Mouse (Mus musculus): Measurements from ENCODE around the gene Arxes2. TPM values are rescaled to one million over a fixed set of nuclear protein-coding genes. Genes with fewer than 3 reads are reported as not detected.
"Not testable (repeated sequence)": the region's sequence is repeated elsewhere in the genome, so short reads cannot be mapped to it uniquely, and the experiment has no call there.

Arxes2 gene
- 87.1 and 89.7 TPM in 2 replicates for polyA plus RNA-seq (2016; fragmentation: Nextera tagmentation; extraction: Ambion mirVana)

- H3K4me1 ChIP-seq (replicated peaks); H3K27ac ChIP-seq (ENCODE audit: poor library complexity, severe bottlenecking); H3K9ac ChIP-seq; H3K36me3 ChIP-seq; H3K9me3 ChIP-seq (replicated peaks); H3K27me3 ChIP-seq (replicated peaks): not testable (repeated sequence)
- peak within 1 kb of the TSS; percentile 29 for H3K4me3 ChIP-seq
- ATAC-seq (ENCODE audit: insufficient number of reproducible peaks, low FRiP score), result peak; percentile 88
- WGBS, result 9% methylated on average over 14 of the region's 39 CpGs
- peak within 1 kb of the TSS; percentile 55 for H3K4me2 ChIP-seq
Measured at GRCm38 (mm10) chrX:135993664-135994119, at the start of gene Arxes2. Gene Arxes2, plus strand, starts transcription at chrX:135993824.

- WGBS, result 65% methylated on average over 1 of the region's 1 CpGs
- H3K4me1 ChIP-seq (replicated peaks), result no peaks in the 10 kb centered on the region
- no peaks in the 10 kb centered on the region for H3K9me3 ChIP-seq (replicated peaks)
- no peaks in the 10 kb centered on the region for H3K36me3 ChIP-seq
- H3K4me2 ChIP-seq, result no peak overlapping the region
- no peak overlapping the region for H3K4me3 ChIP-seq
- H3K9ac ChIP-seq, result no peak overlapping the region
- H3K27ac ChIP-seq (ENCODE audit: poor library complexity, severe bottlenecking), result no peak overlapping the region
- H3K27me3 ChIP-seq (replicated peaks), result no peaks in the 10 kb centered on the region
- no peak for ATAC-seq (ENCODE audit: insufficient number of reproducible peaks, low FRiP score)
Measured at GRCm38 (mm10) chrX:135948699-135949437, 44.8 kb upstream of the Arxes2 start.

GRCm38 (mm10) chrX:135956988-135957690 is 36.5 kb upstream of the Arxes2 start:
- no peaks in the 10 kb centered on the region for H3K9me3 ChIP-seq (replicated peaks)
- no peak overlapping the region for H3K4me3 ChIP-seq
- no peak overlapping the region for H3K27ac ChIP-seq (ENCODE audit: poor library complexity, severe bottlenecking)
- no peak overlapping the region for H3K9ac ChIP-seq
- H3K27me3 ChIP-seq (replicated peaks), result no peaks in the 10 kb centered on the region
- H3K4me2 ChIP-seq, result no peak overlapping the region
- ATAC-seq (ENCODE audit: insufficient number of reproducible peaks, low FRiP score), result no peak
- H3K36me3 ChIP-seq, result no peaks in the 10 kb centered on the region
- 55% methylated on average over 1 of the region's 1 CpGs for WGBS
- 0 out of 2 replicates have a peak, but pooled peaks cover 5% of the 10 kb centered on the region for H3K4me1 ChIP-seq (replicated peaks)

GRCm38 (mm10) chrX:135957691-135958081 is 35.9 kb upstream of the Arxes2 start:
- H3K9ac ChIP-seq, result no peak overlapping the region
- no peak overlapping the region for H3K27ac ChIP-seq (ENCODE audit: poor library complexity, severe bottlenecking)
- H3K9me3 ChIP-seq (replicated peaks), result no peaks in the 10 kb centered on the region
- no peaks in the 10 kb centered on the region for H3K36me3 ChIP-seq
- H3K27me3 ChIP-seq (replicated peaks), result no peaks in the 10 kb centered on the region
- H3K4me3 ChIP-seq, result no peak overlapping the region
- no peak overlapping the region for H3K4me2 ChIP-seq
- no peak for ATAC-seq (ENCODE audit: insufficient number of reproducible peaks, low FRiP score)
- 0 out of 2 replicates have a peak, but pooled peaks cover 5% of the 10 kb centered on the region for H3K4me1 ChIP-seq (replicated peaks)
- WGBS, result 81% methylated on average over 2 of the region's 2 CpGs

GRCm38 (mm10) chrX:135958589-135959225 is 34.9 kb upstream of the Arxes2 start:
- Histone ChIP-seq H3K4me2 (no peak overlapping the region), H3K36me3 (no peaks in the 10 kb centered on the region), H3K4me1 (replicated peaks) (0 out of 2 replicates have a peak, but pooled peaks cover 5% of the 10 kb centered on the region), H3K9ac (no peak overlapping the region), H3K9me3 (replicated peaks) (no peaks in the 10 kb centered on the region), H3K4me3 (no peak overlapping the region), H3K27ac (ENCODE audit: poor library complexity, severe bottlenecking) (peak overlapping the region; percentile 33; the same call in 1 of the 2 replicates), H3K27me3 (replicated peaks) (no peaks in the 10 kb centered on the region)
- WGBS, result 52% methylated on average over 7 of the region's 7 CpGs
- no peak for ATAC-seq (ENCODE audit: insufficient number of reproducible peaks, low FRiP score)

- ATAC-seq (ENCODE audit: insufficient number of reproducible peaks, low FRiP score), result no peak
- H3K4me3 ChIP-seq, result no peak overlapping the region
- no peak overlapping the region for H3K9ac ChIP-seq
- H3K4me1 ChIP-seq (replicated peaks), result 0 out of 2 replicates have a peak, but pooled peaks cover 5% of the 10 kb centered on the region
- H3K4me2 ChIP-seq, result no peak overlapping the region
- H3K36me3 ChIP-seq, result no peaks in the 10 kb centered on the region
- no peaks in the 10 kb centered on the region for H3K9me3 ChIP-seq (replicated peaks)
- H3K27me3 ChIP-seq (replicated peaks), result no peaks in the 10 kb centered on the region
- peak overlapping the region; percentile 70; the same call in 1 of the 2 replicates for H3K27ac ChIP-seq (ENCODE audit: poor library complexity, severe bottlenecking)
- WGBS, result 32% methylated on average over 4 of the region's 4 CpGs
Measured at GRCm38 (mm10) chrX:135959536-135959935, 34.1 kb upstream of the Arxes2 start.

GRCm38 (mm10) chrX:135962342-135962741 is 31.3 kb upstream of the Arxes2 start:
- Histone ChIP-seq H3K4me2 (no peak overlapping the region), H3K9ac (no peak overlapping the region), H3K4me1 (replicated peaks) (0 out of 2 replicates have a peak, but pooled peaks cover 5% of the 10 kb centered on the region), H3K27me3 (replicated peaks) (no peaks in the 10 kb centered on the region), H3K9me3 (replicated peaks) (no peaks in the 10 kb centered on the region), H3K36me3 (no peaks in the 10 kb centered on the region), H3K4me3 (no peak overlapping the region), H3K27ac (ENCODE audit: poor library complexity, severe bottlenecking) (no peak overlapping the region)
- ATAC-seq (ENCODE audit: insufficient number of reproducible peaks, low FRiP score), result no peak
- 78% methylated on average over 2 of the region's 2 CpGs for WGBS

- no peak for ATAC-seq (ENCODE audit: insufficient number of reproducible peaks, low FRiP score)
- Histone ChIP-seq H3K27me3 (replicated peaks) (no peaks in the 10 kb centered on the region), H3K27ac (ENCODE audit: poor library complexity, severe bottlenecking) (no peak overlapping the region), H3K4me2 (no peak overlapping the region), H3K36me3 (no peaks in the 10 kb centered on the region), H3K4me3 (no peak overlapping the region), H3K9me3 (replicated peaks) (no peaks in the 10 kb centered on the region), H3K9ac (no peak overlapping the region), H3K4me1 (replicated peaks) (no peaks in the 10 kb centered on the region)
- 54% methylated on average over 6 of the region's 6 CpGs for WGBS
Measured at GRCm38 (mm10) chrX:135963130-135963529, 30.5 kb upstream of the Arxes2 start.

- 13% methylated on average over 3 of the region's 3 CpGs for WGBS
- Histone ChIP-seq H3K36me3 (no peaks in the 10 kb centered on the region), H3K27ac (ENCODE audit: poor library complexity, severe bottlenecking) (no peak overlapping the region), H3K9me3 (replicated peaks) (no peaks in the 10 kb centered on the region), H3K27me3 (replicated peaks) (no peaks in the 10 kb centered on the region), H3K4me3 (no peak overlapping the region), H3K9ac (no peak overlapping the region), H3K4me2 (no peak overlapping the region), H3K4me1 (replicated peaks) (no peaks in the 10 kb centered on the region)
- ATAC-seq (ENCODE audit: insufficient number of reproducible peaks, low FRiP score), result no peak
Measured at GRCm38 (mm10) chrX:135963629-135964028, 30.0 kb upstream of the Arxes2 start.

- Histone ChIP-seq H3K9me3 (replicated peaks) (no peaks in the 10 kb centered on the region; the same call in 1 of the 2 replicates), H3K27ac (ENCODE audit: poor library complexity, severe bottlenecking) (no peak overlapping the region), H3K4me1 (replicated peaks) (no peaks in the 10 kb centered on the region), H3K4me3 (no peak overlapping the region), H3K9ac (no peak overlapping the region), H3K4me2 (no peak overlapping the region), H3K27me3 (replicated peaks) (no peaks in the 10 kb centered on the region), H3K36me3 (peaks cover 3% of the 10 kb centered on the region; the same call in 1 of the 2 replicates)
- no peak for ATAC-seq (ENCODE audit: insufficient number of reproducible peaks, low FRiP score)
- WGBS, result 67% methylated on average over 10 of the region's 10 CpGs
Measured at GRCm38 (mm10) chrX:135973597-135974423, 19.8 kb upstream of the Arxes2 start.
